Mouse (Mus musculus): ENCODE data around the gene Ugt1a9. TPM values are rescaled to one million over a fixed set of nuclear protein-coding genes. Genes with fewer than 3 reads are reported as not detected.

Ugt1a9 gene
- polyA plus RNA-seq, 1 experiment from 2014 or later, result not detected

DNA sequence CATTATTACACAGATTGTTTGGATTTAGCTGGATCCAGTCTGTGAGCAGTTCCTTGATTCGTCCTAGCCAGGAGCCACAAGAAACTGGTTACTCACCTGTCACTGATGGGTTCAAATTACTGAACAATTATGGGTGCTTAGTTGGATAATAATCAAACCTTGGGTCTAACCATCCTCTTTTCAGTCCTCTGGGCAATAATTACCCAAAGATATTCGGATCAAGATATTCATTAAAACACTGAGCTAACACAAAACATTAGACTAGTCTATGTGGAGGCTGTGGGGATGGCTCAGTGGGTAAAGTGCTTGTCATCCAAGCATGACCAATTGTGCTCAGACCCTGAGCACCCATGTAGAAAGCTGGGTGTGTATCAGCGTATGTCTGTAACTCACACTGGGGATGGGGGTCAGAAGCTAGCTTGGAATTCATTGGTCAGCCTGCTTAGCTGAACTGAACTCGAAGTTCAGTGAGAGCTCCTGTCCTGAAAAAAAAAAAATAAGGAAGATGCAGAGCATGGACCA is 165.4 kb downstream of the Ugt1a9 start:
- no peak overlapping the region for H3K4me2 ChIP-seq
- H3K9me3 ChIP-seq, result peaks cover 97% of the 10 kb centered on the region
- no peaks in the 10 kb centered on the region for H3K27me3 ChIP-seq
- ATAC-seq (ENCODE audit: low FRiP score), result no peak
- H3K4me1 ChIP-seq (replicated peaks), result no peaks in the 10 kb centered on the region
- WGBS, result 63% methylated on average over 4 of the region's 4 CpGs
- no peak overlapping the region for H3K27ac ChIP-seq
- H3K36me3 ChIP-seq, result no peaks in the 10 kb centered on the region
- H3K4me3 ChIP-seq, result no peak overlapping the region
- H3K9ac ChIP-seq, result no peak overlapping the region

DNA sequence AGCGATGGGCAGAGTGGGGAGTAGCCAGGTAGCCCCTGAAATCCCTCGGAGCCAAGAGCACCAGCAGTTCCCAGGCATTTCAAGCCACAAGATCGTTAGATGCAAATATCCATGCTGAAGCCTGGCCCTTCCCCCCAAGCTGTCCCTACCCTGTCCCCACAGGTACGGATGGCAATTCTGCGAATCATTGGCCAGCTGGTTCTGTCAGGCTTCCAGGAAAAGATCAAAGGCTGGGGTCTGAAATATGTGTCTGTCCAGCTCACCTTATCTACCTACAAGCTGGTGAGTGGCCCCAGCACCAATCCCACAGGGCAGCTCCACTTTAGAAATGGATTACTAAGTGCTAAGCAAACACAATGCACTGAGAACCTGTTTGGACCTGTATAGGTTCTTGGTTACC is 166.7 kb downstream of the Ugt1a9 start:
- Histone ChIP-seq H3K27me3 (no peaks in the 10 kb centered on the region), H3K27ac (no peak overlapping the region), H3K9me3 (peaks cover 94% of the 10 kb centered on the region), H3K4me2 (no peak overlapping the region), H3K4me1 (replicated peaks) (no peaks in the 10 kb centered on the region), H3K36me3 (no peaks in the 10 kb centered on the region), H3K9ac (no peak overlapping the region), H3K4me3 (no peak overlapping the region)
- ATAC-seq (ENCODE audit: low FRiP score), result no peak
- 85% methylated on average over 5 of the region's 5 CpGs for WGBS

DNA sequence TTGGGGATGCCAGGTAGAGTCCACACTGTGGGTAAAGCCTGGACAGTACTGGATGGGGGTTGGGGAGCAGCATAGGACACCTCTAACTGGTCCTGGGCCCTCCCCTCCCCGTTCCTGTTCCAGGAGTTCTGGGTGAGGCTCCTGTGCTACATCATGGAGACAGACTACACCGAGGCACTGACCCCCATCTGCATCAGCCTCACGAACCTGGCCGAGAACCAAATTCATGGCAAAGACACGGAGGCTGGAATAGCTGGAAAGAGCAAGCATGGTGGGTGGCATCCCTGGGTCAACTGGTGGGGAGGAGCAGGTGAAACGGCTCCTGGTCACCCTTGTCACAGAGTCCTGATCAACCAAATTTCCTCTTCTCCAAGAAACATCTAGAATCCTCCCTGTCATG is 168.2 kb downstream of the Ugt1a9 start:
- Histone ChIP-seq H3K9ac (no peak overlapping the region), H3K4me2 (no peak overlapping the region), H3K9me3 (peaks cover 93% of the 10 kb centered on the region), H3K4me3 (no peak overlapping the region), H3K4me1 (replicated peaks) (no peaks in the 10 kb centered on the region), H3K27me3 (no peaks in the 10 kb centered on the region), H3K36me3 (no peaks in the 10 kb centered on the region), H3K27ac (no peak overlapping the region)
- 78% methylated on average over 6 of the region's 6 CpGs for WGBS
- ATAC-seq (ENCODE audit: low FRiP score), result peak; percentile 4; the same call in 1 of the 2 replicates

DNA sequence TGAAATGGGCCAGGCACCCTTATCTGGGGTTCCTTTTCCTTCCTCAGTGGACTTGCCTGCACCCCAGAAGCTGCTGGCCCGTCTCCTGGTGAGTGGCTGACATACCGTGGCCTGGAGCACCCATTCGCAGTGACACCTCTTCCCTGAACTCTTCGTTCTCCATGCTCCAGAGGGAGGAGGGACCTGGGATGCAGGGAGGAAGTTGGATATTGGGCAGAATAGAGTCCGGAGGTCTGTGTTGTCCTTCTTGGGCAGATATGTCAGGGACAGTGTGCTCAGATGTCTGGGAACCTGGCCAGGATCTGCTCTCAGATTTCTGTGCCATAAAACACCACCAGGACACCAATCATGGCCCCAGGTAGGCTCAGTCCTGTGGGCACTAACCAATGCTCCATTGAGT is 169.5 kb downstream of the Ugt1a9 start:
- H3K36me3 ChIP-seq, result no peaks in the 10 kb centered on the region
- no peaks in the 10 kb centered on the region for H3K27me3 ChIP-seq
- no peak overlapping the region for H3K4me3 ChIP-seq
- WGBS, result 73% methylated on average over 5 of the region's 5 CpGs
- no peak overlapping the region for H3K27ac ChIP-seq
- H3K4me1 ChIP-seq (replicated peaks), result no peaks in the 10 kb centered on the region
- no peak overlapping the region for H3K4me2 ChIP-seq
- no peak overlapping the region for H3K9ac ChIP-seq
- ATAC-seq (ENCODE audit: low FRiP score), result no peak
- H3K9me3 ChIP-seq, result peaks cover 93% of the 10 kb centered on the region

DNA sequence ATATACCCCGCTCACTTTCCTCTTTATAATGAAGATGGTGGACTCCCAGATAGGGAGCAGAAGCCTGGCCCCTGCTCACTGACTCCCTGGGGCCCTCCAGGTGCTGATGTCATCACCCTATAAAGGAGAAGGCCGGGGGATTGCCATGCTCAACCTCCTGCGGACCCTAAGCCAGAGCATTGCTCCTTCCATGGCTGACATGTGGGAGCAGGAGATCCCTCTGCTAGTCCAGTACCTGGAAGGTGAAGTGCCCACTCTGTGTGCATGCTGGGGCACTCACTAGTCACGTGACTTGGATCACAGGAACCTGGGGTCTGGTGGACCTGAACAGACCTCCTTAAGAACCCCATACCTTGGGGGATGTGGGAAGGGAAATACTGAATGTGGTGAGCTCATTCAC is 170.0 kb downstream of the Ugt1a9 start:
- WGBS, result 79% methylated on average over 4 of the region's 4 CpGs
- ATAC-seq (ENCODE audit: low FRiP score), result 0 out of 2 replicates have a peak, but pooled peaks have one; percentile 1

DNA sequence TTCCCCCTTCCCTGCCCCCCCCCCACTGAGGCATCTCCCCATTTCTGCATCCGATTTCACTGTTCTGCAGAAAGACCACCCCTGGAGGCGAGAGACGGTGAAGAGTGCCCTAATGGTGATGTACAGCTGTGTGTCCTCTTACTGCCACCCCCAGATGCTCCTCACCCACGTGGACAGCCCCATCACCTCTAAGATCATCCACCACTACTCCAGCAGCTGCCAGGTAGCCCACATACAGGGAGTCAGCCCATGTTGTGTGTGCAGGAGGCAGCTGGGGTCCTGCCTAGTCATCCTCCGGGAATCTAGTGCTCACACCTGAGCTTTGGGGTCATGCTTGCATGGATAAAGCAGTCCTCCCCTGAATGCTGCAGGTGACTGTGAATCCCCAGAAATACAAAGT is 173.3 kb downstream of the Ugt1a9 start:
- ATAC-seq (ENCODE audit: low FRiP score), result no peak
- no peak overlapping the region for H3K27ac ChIP-seq
- WGBS, result 66% methylated on average over 5 of the region's 5 CpGs

More for the DNA sequence above, 170.0 kb downstream of the Ugt1a9 start:
- no peak overlapping the region for H3K4me3 ChIP-seq
- H3K27ac ChIP-seq, result no peak overlapping the region
- no peaks in the 10 kb centered on the region for H3K27me3 ChIP-seq
- H3K9me3 ChIP-seq, result peaks cover 93% of the 10 kb centered on the region
- no peaks in the 10 kb centered on the region for H3K4me1 ChIP-seq (replicated peaks)
- H3K36me3 ChIP-seq, result no peaks in the 10 kb centered on the region
- H3K9ac ChIP-seq, result no peak overlapping the region
- no peak overlapping the region for H3K4me2 ChIP-seq

DNA sequence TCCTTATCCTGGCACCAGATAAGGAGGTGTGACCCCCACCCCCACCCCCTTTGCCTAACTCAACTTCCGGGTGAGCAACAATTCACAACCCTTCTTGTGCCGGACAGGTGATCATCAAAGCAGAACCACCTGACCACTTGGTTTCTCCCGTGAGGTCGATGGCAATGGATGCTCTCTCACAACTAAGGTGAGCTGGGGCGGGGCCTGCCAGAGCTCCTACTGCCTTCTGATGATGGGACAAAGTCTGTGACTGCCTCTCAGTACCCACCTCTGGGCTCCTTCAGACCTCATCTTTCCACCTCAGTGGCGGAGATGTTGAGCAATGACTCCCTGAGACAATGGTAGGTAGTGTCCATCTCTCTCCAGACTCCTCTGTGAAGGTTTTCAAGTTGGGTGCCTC is 175.3 kb downstream of the Ugt1a9 start:
- peaks cover 96% of the 10 kb centered on the region for H3K9me3 ChIP-seq
- no peak overlapping the region for H3K27ac ChIP-seq
- H3K4me1 ChIP-seq (replicated peaks), result no peaks in the 10 kb centered on the region
- no peak for ATAC-seq (ENCODE audit: low FRiP score)
- H3K4me3 ChIP-seq, result no peak overlapping the region
- no peaks in the 10 kb centered on the region for H3K27me3 ChIP-seq
- no peaks in the 10 kb centered on the region for H3K36me3 ChIP-seq
- WGBS, result 78% methylated on average over 6 of the region's 6 CpGs
- H3K4me2 ChIP-seq, result no peak overlapping the region
- H3K9ac ChIP-seq, result no peak overlapping the region

More for the DNA sequence above, 173.3 kb downstream of the Ugt1a9 start:
- Histone ChIP-seq H3K36me3 (no peaks in the 10 kb centered on the region), H3K9me3 (peaks cover 96% of the 10 kb centered on the region), H3K9ac (no peak overlapping the region), H3K4me3 (no peak overlapping the region), H3K4me2 (no peak overlapping the region), H3K4me1 (replicated peaks) (no peaks in the 10 kb centered on the region), H3K27me3 (no peaks in the 10 kb centered on the region)

DNA sequence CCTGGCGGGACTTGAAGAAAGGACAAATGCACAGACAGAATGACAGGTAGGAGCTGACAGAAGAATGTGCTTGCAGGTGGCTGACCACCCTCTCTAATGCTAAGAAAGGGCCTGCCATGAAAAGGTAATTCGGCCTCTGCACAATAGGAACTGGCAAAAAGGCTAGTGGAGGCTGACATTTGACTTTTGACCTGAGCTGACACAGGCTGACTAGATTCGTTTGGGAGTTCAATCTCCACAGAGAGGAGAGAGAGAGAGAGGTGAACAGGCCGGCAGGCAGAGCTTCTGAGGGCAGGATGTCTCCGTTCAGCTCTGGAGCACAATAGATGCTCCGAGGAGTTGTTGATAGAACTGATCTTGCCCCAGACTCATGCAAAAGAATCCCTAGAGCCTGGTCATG is 175.8 kb downstream of the Ugt1a9 start:
- ATAC-seq (ENCODE audit: low FRiP score), result no peak
- 43% methylated on average over 6 of the region's 6 CpGs for WGBS

DNA sequence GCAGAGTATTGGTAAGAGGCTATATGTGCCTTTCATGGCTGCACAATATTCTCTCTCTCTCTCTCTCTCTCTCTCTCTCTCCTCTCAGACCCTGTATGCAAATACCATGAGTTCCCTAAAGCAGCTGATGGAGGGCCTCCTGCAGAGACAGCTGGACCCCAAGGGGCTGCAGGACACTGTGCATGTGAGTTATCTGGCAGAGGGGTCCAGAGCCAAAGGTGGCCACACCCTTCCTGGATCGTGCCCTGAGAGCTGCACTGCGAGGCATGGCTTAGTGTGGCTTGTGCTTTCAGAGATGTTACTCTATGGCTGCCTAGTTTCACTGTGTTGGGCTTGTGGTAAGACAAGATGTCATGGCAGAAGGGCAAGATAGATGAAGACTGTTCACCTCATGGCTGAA is 177.1 kb downstream of the Ugt1a9 start:
- ATAC-seq (ENCODE audit: low FRiP score), result no peak
- no peak overlapping the region for H3K4me3 ChIP-seq
- no peak overlapping the region for H3K4me2 ChIP-seq
- no peaks in the 10 kb centered on the region for H3K4me1 ChIP-seq (replicated peaks)
- no peak overlapping the region for H3K9ac ChIP-seq
- H3K27ac ChIP-seq, result no peak overlapping the region
- H3K9me3 ChIP-seq, result peaks cover 96% of the 10 kb centered on the region
- 54% methylated on average over 2 of the region's 2 CpGs for WGBS
- H3K27me3 ChIP-seq, result no peaks in the 10 kb centered on the region
- H3K36me3 ChIP-seq, result no peaks in the 10 kb centered on the region

More for the DNA sequence above, 175.8 kb downstream of the Ugt1a9 start:
- Histone ChIP-seq H3K4me1 (replicated peaks) (no peaks in the 10 kb centered on the region), H3K4me3 (no peak overlapping the region), H3K9ac (no peak overlapping the region), H3K27ac (no peak overlapping the region), H3K36me3 (no peaks in the 10 kb centered on the region), H3K9me3 (peaks cover 96% of the 10 kb centered on the region), H3K4me2 (no peak overlapping the region), H3K27me3 (no peaks in the 10 kb centered on the region)

DNA sequence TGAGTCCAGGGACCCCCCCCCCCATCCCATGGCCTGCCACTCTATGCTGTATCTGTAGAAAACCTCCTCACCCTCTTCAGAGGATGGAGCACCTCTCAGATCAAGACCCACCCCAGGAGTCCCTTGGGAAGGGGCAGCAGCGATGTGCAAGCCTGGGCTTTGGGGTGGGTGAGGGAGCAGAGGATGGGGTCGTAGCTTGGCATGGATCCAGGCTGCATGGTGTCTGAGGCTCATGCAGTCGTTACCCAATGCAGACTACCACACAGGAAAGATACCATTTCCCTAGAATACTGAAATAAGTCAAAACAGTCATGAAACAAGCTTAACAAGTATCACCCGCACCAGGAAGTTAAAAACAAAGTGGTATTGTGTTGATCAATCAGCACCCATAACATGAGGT is 178.1 kb downstream of the Ugt1a9 start:
- Histone ChIP-seq H3K4me2 (no peak overlapping the region), H3K4me1 (replicated peaks) (no peaks in the 10 kb centered on the region), H3K27me3 (no peaks in the 10 kb centered on the region), H3K36me3 (no peaks in the 10 kb centered on the region), H3K4me3 (no peak overlapping the region), H3K27ac (no peak overlapping the region), H3K9ac (no peak overlapping the region), H3K9me3 (peaks cover 97% of the 10 kb centered on the region)
- ATAC-seq (ENCODE audit: low FRiP score), result no peak
- WGBS, result 76% methylated on average over 4 of the region's 4 CpGs

DNA sequence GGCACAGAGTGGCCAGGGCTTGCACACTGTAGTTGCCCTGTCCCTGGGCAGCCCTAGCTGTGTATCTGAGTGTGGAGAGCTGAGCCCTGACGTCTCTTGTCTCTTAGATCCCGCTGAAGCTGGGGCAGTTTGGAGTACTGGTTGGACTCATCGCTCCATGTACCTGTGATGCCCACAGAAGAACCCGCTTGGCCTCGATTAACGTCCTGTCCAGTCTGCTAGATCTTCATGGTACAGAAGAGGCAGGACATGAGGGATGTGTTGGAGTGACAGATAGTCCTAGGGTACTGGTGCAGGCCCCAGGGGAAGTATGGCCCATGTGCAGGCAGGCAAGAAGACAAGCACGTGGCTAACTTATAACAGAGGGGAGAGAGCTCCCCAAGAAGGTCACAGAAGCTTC is 179.0 kb downstream of the Ugt1a9 start:
- no peak overlapping the region for H3K27ac ChIP-seq
- H3K36me3 ChIP-seq, result no peaks in the 10 kb centered on the region
- 81% methylated on average over 7 of the region's 7 CpGs for WGBS
- H3K4me1 ChIP-seq (replicated peaks), result no peaks in the 10 kb centered on the region
- no peak overlapping the region for H3K4me3 ChIP-seq
- no peaks in the 10 kb centered on the region for H3K27me3 ChIP-seq
- no peak for ATAC-seq (ENCODE audit: low FRiP score)
- no peak overlapping the region for H3K9ac ChIP-seq
- H3K4me2 ChIP-seq, result no peak overlapping the region
- peaks cover 97% of the 10 kb centered on the region for H3K9me3 ChIP-seq

DNA sequence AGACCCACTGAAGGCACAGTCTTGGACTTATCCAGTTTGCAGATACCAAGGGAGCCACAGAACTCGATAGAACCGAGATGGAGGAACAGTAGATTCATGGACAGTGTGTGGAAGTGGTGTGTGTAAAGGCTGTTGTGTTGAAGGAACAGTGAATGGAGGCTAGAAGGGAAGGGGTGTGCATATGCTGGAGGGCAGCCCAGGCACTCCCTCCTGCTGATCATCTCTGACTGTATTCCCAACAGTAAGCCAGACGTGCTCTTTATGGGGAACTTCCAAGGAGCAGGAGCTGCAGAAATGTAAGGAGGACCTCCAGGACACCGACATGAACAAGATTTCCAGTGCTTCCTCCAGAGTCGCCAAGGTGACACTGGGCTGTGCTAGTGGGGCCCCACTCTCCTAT is 179.4 kb downstream of the Ugt1a9 start:
- Histone ChIP-seq H3K4me3 (no peak overlapping the region), H3K4me1 (replicated peaks) (no peaks in the 10 kb centered on the region), H3K4me2 (no peak overlapping the region), H3K9me3 (peaks cover 97% of the 10 kb centered on the region), H3K27me3 (no peaks in the 10 kb centered on the region), H3K27ac (no peak overlapping the region), H3K9ac (no peak overlapping the region), H3K36me3 (no peaks in the 10 kb centered on the region)
- no peak for ATAC-seq (ENCODE audit: low FRiP score)
- WGBS, result 80% methylated on average over 5 of the region's 5 CpGs

DNA sequence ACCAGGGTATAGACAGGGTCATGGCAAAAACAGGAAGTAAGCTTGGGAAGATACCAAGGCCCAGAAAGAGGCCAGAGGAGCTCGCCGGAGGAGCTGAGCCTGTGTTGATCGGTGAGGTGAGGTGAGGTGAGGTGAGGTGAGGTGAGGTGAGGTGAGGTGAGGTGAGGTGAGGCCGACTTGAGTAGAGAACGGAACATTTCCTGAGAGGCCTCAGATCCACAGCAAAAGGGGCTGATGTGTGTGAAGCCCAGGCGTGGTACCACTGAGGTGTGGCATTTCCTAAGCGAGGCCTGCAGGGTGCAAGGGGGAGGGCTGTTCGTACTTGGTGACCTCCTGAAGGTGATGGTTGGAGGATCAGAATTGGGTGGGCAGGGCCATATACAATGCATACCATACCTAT is 182.5 kb downstream of the Ugt1a9 start:
- no peaks in the 10 kb centered on the region for H3K4me1 ChIP-seq (replicated peaks)
- no peak overlapping the region for H3K4me2 ChIP-seq
- WGBS, result 78% methylated on average over 8 of the region's 8 CpGs
- no peak overlapping the region for H3K4me3 ChIP-seq
- no peak for ATAC-seq (ENCODE audit: low FRiP score)
- no peak overlapping the region for H3K9ac ChIP-seq
- H3K36me3 ChIP-seq, result no peaks in the 10 kb centered on the region
- no peak overlapping the region for H3K27ac ChIP-seq
- H3K9me3 ChIP-seq, result peaks cover 96% of the 10 kb centered on the region
- H3K27me3 ChIP-seq, result no peaks in the 10 kb centered on the region

Data from hindbrain, embryonic 13.5 days (tissue).